Mouse (Mus musculus) forebrain, embryonic 16.5 days (tissue): ENCODE results near the gene Map7d1. TPM values are rescaled to one million over a fixed set of nuclear protein-coding genes. Genes with fewer than 3 reads are reported as not detected.
A peak's percentile ranks its signal among the peaks of the same experiment; 100 is the strongest.

Experiments
- ATAC-seq: fragments of 200-750 bp; cut with Nextera tagmentation; 2 replicates; pipeline ENCODE4 v1.8.0; 2017; ENCODE audit warnings: mild to moderate bottlenecking, moderate library complexity
- H3K27ac ChIP-seq: fragments of 300-500 bp; sonication (generic); 2 replicates; pipeline ENCODE4 v1.5.1; 2014; ENCODE audit warnings: low read length, control low read depth
- H3K27me3 ChIP-seq: fragments of 300-500 bp; sonication (generic); replicated peaks from 2 replicates; pipeline ENCODE4 v1.6.1; 2014; ENCODE audit warnings: low read length; ENCODE audit not compliant: control insufficient read depth, insufficient read depth
- H3K36me3 ChIP-seq: fragments of 300-500 bp; sonication (generic); 2 replicates; pipeline ENCODE4 v1.6.1; 2014; ENCODE audit not compliant: control insufficient read depth, insufficient read depth
- H3K4me1 ChIP-seq: fragments of 300-500 bp; sonication (generic); replicated peaks from 2 replicates; pipeline ENCODE4 v1.6.1; 2014; ENCODE audit warnings: low read length; ENCODE audit not compliant: control insufficient read depth, insufficient read depth
- H3K4me2 ChIP-seq: fragments of 300-500 bp; sonication (generic); 2 replicates; pipeline ENCODE4 v1.6.1; 2014; ENCODE audit warnings: mild to moderate bottlenecking, low read length, control low read depth
- H3K4me3 ChIP-seq: fragments of 300-500 bp; sonication (generic); replicated peaks from 2 replicates; pipeline ENCODE4 v1.5.1; 2014; ENCODE audit warnings: mild to moderate bottlenecking, low read length, control low read depth
- H3K9ac ChIP-seq: fragments of 300-500 bp; sonication (generic); replicated peaks from 2 replicates; pipeline ENCODE4 v1.6.1; 2014; ENCODE audit warnings: low read depth, low read length, control low read depth
- H3K9me3 ChIP-seq: fragments of 300-500 bp; sonication (generic); 2 replicates; pipeline ENCODE4 v1.6.1; 2016; ENCODE audit warnings: low read length; ENCODE audit not compliant: control insufficient read depth
- WGBS: fragments of 180-500 bp; shearing (Covaris S2); extraction: QIAGEN DNeasy Blood & Tissue Kit; methylation state at CpG from one replicate; pipeline ENCODE4 v1.1.7; 2014; 5-methylcytosine and 5-hydroxymethylcytosine counted together
- polyA plus RNA-seq: library from polyadenylated mRNA; unstranded; fragments of >200 nt; fragmentation: Nextera tagmentation; extraction: Ambion mirVana; gene quantifications from 2 replicates; pipeline ENCODE4 v1.2.1, GENCODE M21; 2015

The Map7d1 gene
- polyA plus RNA-seq, 1 experiment from 2014 or later = 64.7 TPM

GRCm38 (mm10) chr4:126235191-126235590 is 21.0 kb downstream of the Map7d1 start:
- no peak overlapping the region for H3K4me3 ChIP-seq
- H3K4me2 ChIP-seq = no peak overlapping the region
- no peak overlapping the region for H3K9ac ChIP-seq
- H3K9me3 ChIP-seq = no peaks in the 10 kb centered on the region
- peaks cover 6% of the 10 kb centered on the region for H3K4me1 ChIP-seq
- H3K27ac ChIP-seq = no peak overlapping the region
- no peaks in the 10 kb centered on the region for H3K27me3 ChIP-seq
- ATAC-seq = no peak
- WGBS = 96% methylated on average over 10 of the region's 10 CpGs
- H3K36me3 ChIP-seq = peaks cover 56% of the 10 kb centered on the region

GRCm38 (mm10) chr4:126234496-126235175 is 21.5 kb downstream of the Map7d1 start:
- Histone ChIP-seq H3K4me3 (no peak overlapping the region), H3K36me3 (peaks cover 58% of the 10 kb centered on the region), H3K9me3 (no peaks in the 10 kb centered on the region), H3K4me2 (no peak overlapping the region), H3K27me3 (no peaks in the 10 kb centered on the region), H3K27ac (no peak overlapping the region), H3K9ac (no peak overlapping the region), H3K4me1 (peaks cover 6% of the 10 kb centered on the region)
- 86% methylated on average over 18 of the region's 18 CpGs for WGBS
- no peak for ATAC-seq

- WGBS = 89% methylated on average over 29 of the region's 29 CpGs
- H3K4me3 ChIP-seq = no peak overlapping the region
- H3K4me2 ChIP-seq = no peak overlapping the region
- no peak overlapping the region for H3K9ac ChIP-seq
- peaks cover 53% of the 10 kb centered on the region for H3K36me3 ChIP-seq
- H3K27ac ChIP-seq = no peak overlapping the region
- ATAC-seq = no peak
- H3K27me3 ChIP-seq = no peaks in the 10 kb centered on the region
- H3K9me3 ChIP-seq = no peaks in the 10 kb centered on the region
- peaks cover 6% of the 10 kb centered on the region for H3K4me1 ChIP-seq
Measured at GRCm38 (mm10) chr4:126233676-126234308, 22.4 kb downstream of the Map7d1 start.

- Histone ChIP-seq H3K27me3 (no peaks in the 10 kb centered on the region), H3K4me1 (peaks cover 6% of the 10 kb centered on the region), H3K9ac (no peak overlapping the region), H3K4me2 (no peak overlapping the region), H3K4me3 (no peak overlapping the region), H3K9me3 (no peaks in the 10 kb centered on the region), H3K36me3 (peaks cover 40% of the 10 kb centered on the region), H3K27ac (no peak overlapping the region)
- no peak for ATAC-seq
- WGBS = 76% methylated on average over 7 of the region's 7 CpGs
Measured at GRCm38 (mm10) chr4:126229900-126230299, 26.2 kb downstream of the Map7d1 start.

- H3K27me3 ChIP-seq = no peaks in the 10 kb centered on the region
- H3K4me1 ChIP-seq = peaks cover 6% of the 10 kb centered on the region
- H3K9me3 ChIP-seq = no peaks in the 10 kb centered on the region
- peaks cover 23% of the 10 kb centered on the region for H3K36me3 ChIP-seq
- H3K9ac ChIP-seq = no peak overlapping the region
- no peak overlapping the region for H3K4me3 ChIP-seq
- ATAC-seq = no peak
- H3K4me2 ChIP-seq = no peak overlapping the region
- 15% methylated on average over 5 of the region's 5 CpGs for WGBS
- no peak overlapping the region for H3K27ac ChIP-seq
Measured at GRCm38 (mm10) chr4:126228144-126228543, 28.0 kb downstream of the Map7d1 start.

- Histone ChIP-seq H3K27ac (no peak overlapping the region), H3K4me3 (peak overlapping the region; percentile 29), H3K4me1 (peaks cover 6% of the 10 kb centered on the region), H3K27me3 (no peaks in the 10 kb centered on the region), H3K36me3 (peaks cover 14% of the 10 kb centered on the region), H3K9me3 (no peaks in the 10 kb centered on the region), H3K9ac (peak overlapping the region; percentile 45), H3K4me2 (peak overlapping the region; percentile 50)
- WGBS = 5% methylated on average over 18 of the region's 18 CpGs
- ATAC-seq = peak; percentile 85
Measured at GRCm38 (mm10) chr4:126227077-126227761, 28.9 kb downstream of the Map7d1 start.

- WGBS = 58% methylated on average over 12 of the region's 12 CpGs
- H3K9me3 ChIP-seq = no peaks in the 10 kb centered on the region
- H3K27me3 ChIP-seq = no peaks in the 10 kb centered on the region
- peak; percentile 41 for ATAC-seq
- no peak overlapping the region for H3K4me2 ChIP-seq
- no peak overlapping the region for H3K9ac ChIP-seq
- H3K4me1 ChIP-seq = peaks cover 6% of the 10 kb centered on the region
- peaks cover 12% of the 10 kb centered on the region for H3K36me3 ChIP-seq
- H3K27ac ChIP-seq = no peak overlapping the region
- no peak overlapping the region for H3K4me3 ChIP-seq
Measured at GRCm38 (mm10) chr4:126226640-126227039, 29.5 kb downstream of the Map7d1 start.

GRCm38 (mm10) chr4:126222631-126223030 is 33.5 kb downstream of the Map7d1 start:
- H3K9me3 ChIP-seq = no peaks in the 10 kb centered on the region
- H3K4me3 ChIP-seq = no peak overlapping the region
- WGBS = 84% methylated on average over 11 of the region's 11 CpGs
- no peak for ATAC-seq
- H3K27ac ChIP-seq = no peak overlapping the region
- no peak overlapping the region for H3K9ac ChIP-seq
- no peak overlapping the region for H3K4me2 ChIP-seq
- H3K36me3 ChIP-seq = no peaks in the 10 kb centered on the region
- no peaks in the 10 kb centered on the region for H3K27me3 ChIP-seq
- peaks cover 6% of the 10 kb centered on the region for H3K4me1 ChIP-seq

GRCm38 (mm10) chr4:126220045-126220444 is 36.1 kb downstream of the Map7d1 start:
- no peaks in the 10 kb centered on the region for H3K4me1 ChIP-seq
- no peak for ATAC-seq
- no peak overlapping the region for H3K27ac ChIP-seq
- no peak overlapping the region for H3K4me2 ChIP-seq
- no peaks in the 10 kb centered on the region for H3K27me3 ChIP-seq
- H3K9ac ChIP-seq = no peak overlapping the region
- no peaks in the 10 kb centered on the region for H3K9me3 ChIP-seq
- 91% methylated on average over 10 of the region's 10 CpGs for whole genome bisulfite sequencing
- no peaks in the 10 kb centered on the region for H3K36me3 ChIP-seq
- no peak overlapping the region for H3K4me3 ChIP-seq
